Mouse (Mus musculus) hindlimb bud, embryonic 11.5 days (tissue): Measurements from ENCODE around the gene Angptl2.
"Not testable (repeated sequence)": the region's sequence is repeated elsewhere in the genome, so short reads cannot be mapped to it uniquely, and the experiment has no call there.

Experiments used
- DNase-seq: peaks from one replicate; pipeline ENCODE4 v3.0.0-alpha.2; 2012; ENCODE audit warnings: low read depth, low spot score; ENCODE audit errors: extremely low spot score

The Angptl2 gene

DNA sequence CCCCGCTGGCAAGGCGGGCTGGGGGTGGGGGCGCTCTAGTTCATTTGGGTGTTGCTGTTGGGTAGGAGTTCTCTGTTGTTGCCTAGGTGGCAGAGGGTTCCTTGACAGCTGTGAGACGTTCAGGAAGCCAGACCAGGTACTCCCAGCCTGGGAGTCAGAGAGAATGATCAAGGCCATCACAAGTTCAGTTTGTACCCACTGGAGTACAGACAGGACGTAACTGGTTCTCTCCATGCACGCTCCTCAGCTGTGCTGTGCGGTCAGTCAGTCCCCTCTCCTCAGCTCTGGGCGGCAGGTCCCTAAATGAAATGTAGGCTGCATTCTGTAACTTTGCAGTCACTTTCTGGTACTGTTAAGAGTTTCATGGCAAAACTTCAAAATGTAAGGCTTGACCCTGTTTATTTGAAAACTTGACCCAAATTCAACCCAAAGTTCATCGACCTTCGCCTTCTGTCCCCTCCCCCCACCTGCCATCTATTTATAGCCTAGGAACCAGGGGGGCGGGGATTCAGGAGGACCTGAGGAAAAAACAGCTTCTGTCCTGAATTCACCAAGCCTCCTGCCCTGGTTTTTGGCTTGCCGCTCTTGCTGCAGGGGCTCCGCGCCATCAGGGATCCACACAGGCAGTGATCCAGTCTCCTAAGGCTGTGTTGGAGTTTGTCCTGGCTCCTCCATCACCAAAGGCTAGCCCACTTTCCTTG lies 15.4 kb upstream of the Angptl2 start:
- DNase-seq = no peak

DNA sequence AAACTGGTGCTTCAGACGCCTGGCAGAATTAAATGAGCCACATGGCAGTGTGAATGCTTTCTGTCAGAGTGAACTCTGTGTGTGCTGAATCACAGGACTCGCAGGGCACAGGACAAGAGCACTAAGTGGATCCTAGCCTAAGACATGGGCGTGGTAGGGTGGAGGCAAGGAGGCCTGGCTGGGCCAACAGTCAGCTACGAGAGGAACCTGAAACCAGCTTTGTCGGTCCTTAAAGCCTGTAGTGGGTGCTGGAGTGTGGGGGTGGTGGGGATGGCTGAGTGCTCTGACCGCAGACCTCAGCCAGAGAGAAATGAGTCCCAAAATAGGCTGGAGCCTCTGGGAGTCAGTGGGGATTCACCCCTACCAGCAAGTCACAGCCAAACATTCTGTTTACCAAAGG lies 12.6 kb upstream of the Angptl2 start:
- DNase-seq = no peak

DNA sequence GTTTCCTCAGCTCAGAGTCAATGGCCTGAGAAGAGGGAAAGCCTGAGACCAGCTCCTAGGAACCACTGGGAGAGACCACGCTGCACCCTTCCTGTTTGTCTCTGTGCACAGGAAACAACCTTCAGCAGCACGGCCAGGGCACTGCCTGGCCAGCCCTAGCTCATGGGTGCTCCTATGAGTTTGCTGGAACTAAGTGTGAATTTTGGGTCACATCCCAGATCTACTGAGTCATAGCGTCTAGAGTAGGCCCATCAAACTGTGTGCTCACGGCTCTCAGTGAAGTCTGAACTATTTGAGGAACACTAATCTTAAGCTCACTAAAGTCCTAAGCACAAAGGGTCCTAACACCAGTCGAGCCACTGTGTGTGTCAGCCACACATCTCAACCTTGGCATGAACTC lies 10.9 kb upstream of the Angptl2 start:
- DNase-seq = no peak

DNA sequence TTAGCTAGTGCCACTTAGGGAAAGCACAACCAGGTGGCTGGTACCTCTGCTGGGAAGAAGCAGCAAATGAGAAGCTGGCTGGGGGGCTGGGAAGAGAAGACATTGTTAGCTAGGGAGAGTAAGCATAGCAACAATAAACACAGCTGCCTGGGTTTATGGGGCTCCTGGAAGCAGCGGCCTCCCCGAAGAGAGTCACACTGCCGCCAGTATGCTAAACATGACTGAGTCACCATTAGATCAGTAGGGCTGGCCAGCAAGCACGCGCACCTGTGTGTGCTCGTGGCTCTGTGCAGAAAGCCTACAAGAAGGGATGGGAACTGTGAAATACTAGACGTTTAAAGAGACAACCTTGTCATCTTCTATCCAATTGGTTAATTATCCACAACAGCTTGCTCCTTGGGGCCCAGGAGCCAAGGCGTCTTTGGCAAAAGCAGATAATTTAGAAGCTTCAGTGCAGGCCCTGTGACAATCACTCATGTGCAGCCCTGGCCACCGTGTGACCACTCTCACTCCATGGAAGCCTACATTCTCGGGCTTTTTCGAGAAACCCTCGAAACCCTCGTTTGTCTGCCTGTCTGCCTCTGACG lies 9.8 kb upstream of the Angptl2 start:
- DNase-seq = no peak

DNA sequence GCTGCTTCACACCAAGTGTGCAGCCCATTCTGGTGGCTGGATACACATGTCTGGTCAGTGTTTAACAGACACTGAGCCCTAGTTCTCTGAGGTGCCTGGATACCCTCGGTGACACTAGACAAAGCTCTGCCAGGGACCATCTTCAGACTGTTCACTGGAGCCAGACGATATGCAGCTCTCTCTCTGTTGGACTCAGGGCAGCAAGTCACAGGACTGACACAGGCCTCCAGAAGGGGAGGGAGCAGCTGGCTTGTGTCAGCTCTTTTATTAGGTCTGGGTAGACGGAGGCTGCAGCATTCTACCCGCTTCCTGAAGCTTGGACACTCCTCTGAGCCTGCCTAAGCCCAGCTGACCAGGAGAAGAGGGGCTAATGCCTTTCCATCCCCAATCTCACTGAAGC lies 8.8 kb upstream of the Angptl2 start:
- no peak for DNase-seq

DNA sequence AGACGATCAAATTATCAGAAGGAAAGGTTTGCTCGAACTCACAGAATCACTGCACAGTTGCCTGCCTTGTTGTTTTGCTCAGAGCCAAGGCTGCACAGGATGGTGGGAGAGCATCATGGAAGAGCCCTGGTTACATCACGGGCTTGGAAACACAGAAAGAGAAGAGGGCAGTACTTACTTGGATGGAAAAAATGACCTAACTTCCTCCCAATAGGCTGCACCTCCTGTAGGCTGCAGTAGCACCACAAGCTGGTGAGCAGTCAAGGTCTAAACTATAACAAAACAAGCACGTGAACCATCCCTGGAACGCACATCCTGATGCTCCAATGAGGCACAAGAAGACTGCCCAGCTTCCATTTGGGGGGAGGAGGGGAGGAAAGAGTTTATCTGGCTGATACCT lies 7.7 kb upstream of the Angptl2 start:
- no peak for DNase-seq

DNA sequence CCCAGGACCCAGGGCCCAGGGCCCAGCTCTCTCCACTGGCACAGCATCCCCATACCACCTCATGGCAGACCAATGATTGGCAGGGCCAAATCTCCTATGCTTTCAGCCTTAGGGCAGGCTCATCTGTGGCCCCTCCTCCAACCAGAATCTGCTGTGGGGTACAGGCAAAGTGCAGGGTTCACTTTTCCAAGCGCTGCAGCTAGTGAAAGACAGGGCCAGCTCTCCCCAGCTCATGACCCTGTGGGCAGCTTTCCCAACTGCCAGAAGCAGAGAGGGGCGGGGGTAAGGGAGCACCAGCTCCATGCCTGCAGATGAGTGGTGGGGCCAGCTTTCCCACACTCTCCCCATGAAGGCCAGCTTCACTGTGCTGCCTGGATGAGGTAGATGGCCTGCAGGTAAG lies 5.0 kb upstream of the Angptl2 start:
- no peak for DNase-seq

DNA sequence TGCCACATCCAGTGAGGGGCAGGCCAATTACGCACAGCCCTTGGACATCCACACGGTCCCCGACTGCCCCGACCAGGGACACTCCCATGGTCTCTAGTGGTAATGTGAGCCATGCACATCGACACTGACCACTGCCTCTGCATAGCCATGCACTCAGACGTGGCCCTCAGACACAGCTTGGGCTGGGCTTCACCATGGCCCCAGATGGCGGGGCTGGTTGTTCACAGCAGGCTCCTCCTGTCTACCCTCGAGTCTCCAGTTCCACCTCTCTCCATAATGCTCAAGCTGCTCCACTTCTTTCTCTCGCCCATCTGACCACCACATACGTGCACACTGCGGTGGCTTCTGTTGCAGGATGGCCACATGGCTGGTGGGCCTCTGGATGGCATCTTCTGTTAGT lies 4.6 kb upstream of the Angptl2 start:
- not testable (repeated sequence) for DNase-seq

DNA sequence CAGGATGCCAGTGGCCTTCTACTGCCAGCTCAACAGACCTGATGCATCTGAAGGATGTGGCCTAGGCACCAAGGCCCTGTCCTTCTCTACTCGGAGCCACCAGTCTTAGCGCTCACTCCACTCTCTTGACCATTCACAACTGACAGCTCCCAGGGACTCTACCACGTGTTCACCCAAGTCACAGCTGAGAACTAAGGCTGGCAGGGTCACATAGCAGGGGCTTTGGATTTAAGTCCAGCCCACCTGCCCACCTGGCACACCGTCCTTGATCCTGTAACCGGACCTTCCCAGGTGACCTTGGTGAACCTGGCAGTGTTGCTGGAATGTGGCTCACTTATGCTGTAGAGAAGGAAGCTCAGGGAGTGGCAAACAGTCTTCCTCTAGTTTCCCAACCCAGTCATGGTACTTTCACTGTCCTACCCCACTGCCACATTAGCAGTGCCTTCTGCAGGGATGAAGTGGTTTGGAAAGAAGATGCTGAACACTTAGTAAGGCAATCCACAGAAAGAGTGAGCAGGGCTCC lies 631 bp upstream of the Angptl2 start:
- no peak for DNase-seq

DNA sequence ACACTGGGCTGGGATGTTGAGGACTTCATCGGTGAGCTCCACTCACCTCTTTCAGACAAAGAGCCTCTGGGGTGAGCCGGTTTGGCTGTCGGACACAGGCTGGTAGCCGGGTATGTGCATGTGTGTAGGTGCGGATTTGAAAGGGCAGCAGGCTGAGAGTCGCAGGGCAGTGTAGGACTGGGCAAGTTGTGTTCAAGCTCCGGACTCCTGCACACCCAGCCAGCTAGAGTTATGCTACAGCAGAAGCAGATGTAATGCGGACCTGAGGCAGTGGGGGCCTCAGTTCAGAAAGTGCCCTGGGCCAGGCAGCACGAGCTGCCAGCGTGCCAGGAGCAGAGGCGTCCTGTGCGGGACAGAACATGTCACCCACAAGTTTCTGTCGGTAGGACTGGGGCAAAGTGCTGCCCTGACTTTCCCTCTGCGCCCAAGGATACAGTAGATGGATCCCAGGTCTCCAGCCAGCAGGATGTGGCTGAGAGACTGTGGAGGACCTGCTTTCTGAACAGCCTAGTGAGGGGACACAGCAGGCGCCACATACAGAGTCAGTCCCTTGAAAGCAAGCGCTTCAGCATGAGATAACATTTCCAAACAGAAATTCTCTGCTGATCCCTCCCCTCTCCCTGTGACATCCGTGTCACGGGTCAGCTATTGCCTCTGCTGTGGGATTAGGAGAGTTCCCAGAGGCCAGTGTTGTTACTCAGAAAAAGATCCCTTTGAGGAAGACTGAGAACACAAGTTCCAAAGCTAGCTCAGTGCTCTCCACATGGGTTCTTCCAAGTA lies 966 bp downstream of the Angptl2 start:
- no peak for DNase-seq

DNA sequence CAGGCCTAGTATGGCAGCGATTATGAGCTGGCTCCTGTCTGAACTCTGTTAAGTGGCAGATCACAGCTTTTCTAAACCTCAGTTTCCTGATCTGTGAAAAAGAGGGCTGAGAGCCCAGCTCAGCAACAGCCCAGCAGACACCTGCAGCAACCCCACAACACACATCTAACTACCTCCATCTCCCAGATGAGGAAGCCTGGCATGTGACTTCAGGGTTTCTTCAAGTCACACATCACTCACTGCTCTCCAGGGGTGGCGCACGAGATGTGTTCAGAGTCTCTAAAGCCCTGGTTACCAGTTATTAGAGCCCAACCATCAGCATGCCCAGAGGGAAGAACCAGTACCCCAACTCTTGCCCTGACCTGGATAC lies 1.5 kb downstream of the Angptl2 start:
- DNase-seq = no peak

DNA sequence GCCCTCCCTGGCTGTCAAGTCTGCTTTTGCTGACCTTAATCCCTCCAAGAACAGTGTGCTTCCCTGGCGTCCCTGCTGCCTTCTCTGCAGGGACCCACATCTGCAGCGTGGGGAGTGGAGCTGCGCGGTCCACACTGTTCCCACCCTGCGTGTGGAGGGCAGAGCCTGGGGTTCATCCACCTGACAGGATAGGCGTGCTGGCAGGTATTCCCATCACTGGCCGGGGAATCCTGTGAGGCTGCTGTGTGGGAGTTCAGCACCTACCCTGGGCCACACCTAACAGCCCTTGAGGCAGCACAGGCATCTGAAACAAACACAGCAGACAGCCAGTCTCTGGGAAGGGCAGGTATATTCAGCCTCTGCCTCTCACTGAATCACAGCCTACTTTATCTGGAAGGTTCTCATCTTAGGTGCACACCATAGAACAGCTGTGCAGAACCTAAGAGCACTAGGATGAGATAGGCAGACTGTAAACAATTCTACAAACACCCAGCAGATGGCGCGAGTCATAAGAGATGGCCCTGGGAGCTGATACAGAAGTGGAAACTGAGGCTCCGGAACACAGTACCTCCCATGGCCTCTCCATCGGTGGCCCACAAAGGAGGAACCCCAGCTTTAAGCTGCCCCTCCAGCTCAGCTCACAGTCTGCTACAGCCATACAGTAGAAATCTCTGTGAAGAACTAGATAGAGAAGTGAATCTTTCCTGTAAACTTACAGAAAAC lies 3.2 kb downstream of the Angptl2 start:
- no peak for DNase-seq

DNA sequence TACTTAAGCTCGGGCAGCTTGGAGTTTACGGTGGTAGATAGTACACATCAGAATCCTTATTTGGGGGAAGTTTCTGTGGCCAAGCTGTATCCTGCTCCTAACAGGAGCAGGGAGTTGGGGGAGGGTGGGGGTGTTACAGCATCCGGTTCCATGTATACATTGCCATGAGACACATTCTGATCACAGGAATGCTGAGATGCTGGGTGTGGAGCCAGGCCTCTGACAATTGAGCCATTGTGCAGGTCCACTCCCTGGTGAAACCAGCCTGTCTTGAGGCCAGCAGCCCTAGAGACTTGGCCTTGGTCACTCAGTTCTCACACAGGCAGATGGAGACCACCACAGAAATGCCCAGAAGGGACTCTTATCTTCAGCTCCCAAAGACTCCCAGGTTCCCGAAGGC lies 3.8 kb downstream of the Angptl2 start:
- DNase-seq = no peak

DNA sequence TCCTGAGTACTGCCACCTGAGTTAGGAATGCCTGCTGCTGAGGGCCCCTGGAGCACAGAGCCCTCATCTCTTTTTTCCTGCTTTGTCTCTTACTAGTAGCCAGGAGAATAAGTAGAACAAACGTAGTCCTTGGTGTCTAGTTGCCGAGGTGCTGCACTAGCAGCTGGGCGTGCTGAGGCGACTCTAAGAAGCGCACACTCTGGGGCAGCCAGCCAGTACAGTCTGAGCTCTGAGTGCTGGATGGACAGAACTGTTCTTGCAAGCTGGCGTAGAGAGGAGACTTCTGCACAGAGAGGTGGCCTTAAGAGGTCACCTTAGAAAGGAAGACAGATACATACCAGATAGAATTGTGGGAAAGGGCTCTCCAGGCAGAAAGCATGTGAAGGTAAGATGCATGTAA lies 4.4 kb downstream of the Angptl2 start:
- DNase-seq = no peak

DNA sequence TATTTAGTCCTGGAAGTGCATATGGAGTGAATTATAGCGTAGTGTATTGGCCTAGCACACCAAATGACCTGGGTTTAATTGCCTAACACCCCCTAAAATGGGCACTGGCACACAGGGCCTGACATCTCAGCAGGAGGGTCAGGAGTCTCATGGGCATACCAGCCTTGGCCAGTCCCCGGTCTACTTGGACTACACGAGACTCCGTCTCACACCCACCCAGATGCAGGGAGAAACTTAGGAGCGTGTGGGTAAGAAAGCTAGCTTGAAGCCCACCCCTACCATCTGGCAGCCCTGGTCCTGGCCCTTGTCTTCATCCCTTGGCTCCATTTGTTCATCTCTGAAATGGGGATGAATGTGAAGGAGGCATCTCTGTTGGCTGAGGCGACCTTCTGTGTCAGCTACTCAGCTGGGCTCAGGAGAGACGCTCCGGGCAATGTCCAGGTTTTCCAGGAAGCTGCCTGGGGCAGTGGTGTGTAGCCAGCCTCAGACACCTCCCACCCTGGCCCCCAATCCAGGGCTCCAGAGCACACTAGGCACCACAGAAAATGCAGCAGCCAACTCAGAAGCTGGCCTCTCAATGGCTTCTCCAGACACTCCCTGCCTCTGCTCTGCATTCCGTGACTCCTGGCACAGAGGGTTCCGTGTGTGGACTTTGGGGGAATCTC lies 4.9 kb downstream of the Angptl2 start:
- no peak for DNase-seq

DNA sequence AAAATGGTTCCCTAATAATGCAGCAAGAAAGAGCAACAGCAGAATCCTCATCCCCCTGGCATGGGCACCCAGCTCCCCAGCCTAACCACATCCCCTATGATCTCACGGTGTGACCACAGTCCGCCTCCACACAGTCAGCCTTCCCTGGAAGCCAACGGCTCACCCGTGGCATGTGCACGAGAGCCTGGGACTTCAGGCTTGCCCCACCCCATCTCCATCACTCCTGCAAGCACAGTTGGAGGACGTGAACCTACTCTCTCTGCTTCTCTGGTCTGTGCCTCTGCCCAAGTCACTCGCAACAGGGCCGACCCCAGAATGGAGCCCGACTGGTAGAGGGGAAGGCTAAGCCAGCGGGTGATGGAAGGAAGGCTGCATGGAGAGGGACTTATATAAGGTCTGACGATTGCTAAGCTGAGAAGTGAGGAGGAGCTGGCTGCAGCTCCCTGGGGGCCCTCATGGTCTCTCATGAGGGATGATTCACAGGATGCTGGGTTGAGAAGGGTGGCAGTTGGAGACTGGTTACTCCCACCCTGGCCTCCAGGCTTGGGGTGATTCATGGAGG lies 5.6 kb downstream of the Angptl2 start:
- DNase-seq = no peak

DNA sequence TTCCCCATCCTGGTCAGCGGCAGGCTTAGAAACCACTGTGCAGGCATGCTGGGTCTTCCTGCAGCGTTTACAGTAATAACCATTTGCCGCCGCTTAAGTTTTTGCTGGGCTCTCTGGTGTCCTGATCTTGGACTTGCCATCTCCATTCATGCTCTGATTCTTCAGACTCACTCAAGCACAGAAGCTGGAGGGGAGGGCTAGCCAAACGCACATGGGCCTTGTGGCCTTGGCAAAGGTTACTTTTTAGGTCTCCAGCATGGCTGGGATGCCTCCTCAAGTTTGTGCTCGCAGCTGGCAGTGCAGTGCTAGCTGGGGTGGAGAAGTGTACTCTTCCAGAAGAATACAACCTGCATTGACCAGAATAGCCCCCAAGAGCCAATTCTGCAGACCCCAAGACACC lies 6.6 kb downstream of the Angptl2 start:
- DNase-seq = no peak

DNA sequence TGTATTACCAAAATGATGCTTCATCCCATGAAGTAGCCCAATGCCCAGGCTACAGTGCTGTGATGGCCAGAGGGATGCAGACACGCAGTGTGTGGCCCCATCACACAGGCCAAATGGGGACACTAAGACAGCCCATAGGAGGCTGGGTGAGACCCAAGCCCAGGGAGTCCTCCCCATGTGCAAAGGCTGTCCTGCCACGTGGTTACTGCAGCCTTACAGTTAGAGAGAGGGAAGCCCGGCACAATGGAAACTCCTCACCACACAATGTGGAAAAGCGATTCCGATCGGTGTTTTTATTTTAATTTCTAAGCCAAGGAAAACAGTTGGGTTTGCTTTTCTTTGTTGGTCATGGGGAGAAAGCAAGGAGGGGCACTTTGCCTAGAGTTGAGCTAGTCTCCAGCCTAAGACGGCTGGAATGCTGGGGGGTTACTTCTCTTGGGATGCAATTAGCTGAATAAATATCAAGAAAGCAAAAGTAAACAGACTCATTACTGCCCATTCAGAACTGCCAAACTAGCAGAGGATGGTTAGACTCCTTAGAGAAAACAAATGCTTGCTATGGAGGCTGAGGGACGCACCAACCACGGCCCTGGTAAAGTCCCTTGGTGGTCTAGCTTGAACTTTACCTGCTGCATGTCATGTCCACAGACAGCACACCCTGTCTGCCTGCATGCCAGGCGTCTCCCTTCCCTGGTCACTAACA lies 7.9 kb downstream of the Angptl2 start:
- DNase-seq = no peak

DNA sequence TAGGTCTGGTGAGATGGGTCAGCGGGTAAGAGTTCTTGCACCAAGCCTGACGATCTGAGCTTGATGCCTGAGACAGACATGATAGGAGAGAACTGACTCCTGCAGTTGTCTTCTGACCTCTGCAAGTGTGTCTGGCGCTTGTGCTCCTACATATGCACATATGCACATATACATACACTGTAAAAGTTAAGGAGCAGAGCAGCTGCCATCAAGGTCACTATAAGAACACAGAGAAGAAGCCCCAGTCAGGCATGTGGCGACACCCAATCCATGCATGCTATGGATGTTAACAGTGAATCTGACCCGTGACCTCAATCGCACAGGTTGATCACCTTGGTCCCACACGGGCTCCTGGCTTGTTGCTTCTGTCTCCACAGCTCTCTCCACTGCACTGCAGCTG lies 10.1 kb downstream of the Angptl2 start:
- no peak for DNase-seq

DNA sequence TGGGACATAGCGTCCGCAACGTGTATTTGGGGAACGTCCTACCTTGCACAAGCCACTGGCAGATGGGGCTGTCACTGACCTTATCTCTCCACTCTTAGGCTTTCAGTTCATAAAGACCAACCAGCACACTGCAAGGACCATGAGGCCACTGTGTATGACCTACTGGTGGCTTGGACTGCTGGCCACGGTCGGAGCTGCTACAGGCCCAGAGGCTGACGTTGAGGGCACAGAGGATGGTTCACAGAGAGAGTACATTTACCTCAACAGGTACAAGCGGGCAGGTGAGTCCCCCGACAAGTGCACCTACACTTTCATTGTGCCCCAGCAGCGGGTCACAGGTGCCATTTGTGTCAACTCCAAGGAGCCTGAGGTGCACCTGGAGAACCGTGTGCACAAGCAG lies 12.2 kb downstream of the Angptl2 start:
- no peak for DNase-seq
